Mouse (Mus musculus) heart, embryonic 12.5 days (tissue): ENCODE measurements around the gene Kcnk6. TPM values are rescaled to one million over a fixed set of nuclear protein-coding genes. Genes with fewer than 3 reads are reported as not detected.

ENCODE experiments used
- ATAC-seq: fragments of 200-750 bp; cut with Nextera tagmentation; 2 replicates; pipeline ENCODE4 v1.8.0; 2017; ENCODE audit warnings: moderate TSS enrichment, moderate library complexity; ENCODE audit not compliant: insufficient number of reproducible peaks, low FRiP score
- H3K27ac ChIP-seq: fragments of 300-500 bp; sonication (generic); 2 replicates; pipeline ENCODE4 v1.5.1; 2016; ENCODE audit warnings: mild to moderate bottlenecking, moderate library complexity; ENCODE audit not compliant: poor library complexity, severe bottlenecking
- H3K27me3 ChIP-seq: fragments of 300-500 bp; sonication (generic); replicated peaks from 2 replicates; pipeline ENCODE4 v1.6.1; 2016; ENCODE audit warnings: mild to moderate bottlenecking, moderate library complexity
- H3K36me3 ChIP-seq: fragments of 300-500 bp; sonication (generic); 2 replicates; pipeline ENCODE4 v1.6.1; 2016; ENCODE audit warnings: mild to moderate bottlenecking, moderate library complexity
- H3K4me1 ChIP-seq: fragments of 300-500 bp; sonication (generic); replicated peaks from 2 replicates; pipeline ENCODE4 v1.6.1; 2016; ENCODE audit warnings: mild to moderate bottlenecking
- H3K4me2 ChIP-seq: fragments of 300-500 bp; sonication (generic); 2 replicates; pipeline ENCODE4 v1.6.1; 2016; ENCODE audit warnings: mild to moderate bottlenecking, moderate library complexity
- H3K4me3 ChIP-seq: fragments of 300-500 bp; sonication (generic); 2 replicates; pipeline ENCODE4 v1.5.1; 2016; ENCODE audit warnings: mild to moderate bottlenecking
- H3K9ac ChIP-seq: fragments of 300-500 bp; sonication (generic); 2 replicates; pipeline ENCODE4 v1.6.1; 2016; ENCODE audit warnings: mild to moderate bottlenecking, moderate library complexity
- H3K9me3 ChIP-seq: fragments of 300-500 bp; sonication (generic); replicated peaks from 2 replicates; pipeline ENCODE4 v1.6.1; 2016; ENCODE audit warnings: mild to moderate bottlenecking, moderate library complexity
- WGBS: fragments of 180-500 bp; shearing (Covaris S2); methylation state at CpG from one replicate; pipeline ENCODE4 v1.1.7; 2016; 5-methylcytosine and 5-hydroxymethylcytosine counted together
- polyA plus RNA-seq: library from polyadenylated mRNA; unstranded; fragments of >200 nt; fragmentation: Nextera tagmentation; extraction: Ambion mirVana; gene quantifications from 2 replicates; pipeline ENCODE4 v1.2.1, GENCODE M21; 2016

The Kcnk6 gene
- polyA plus RNA-seq, 1 experiment from 2014 or later: 3.4 TPM

- Histone ChIP-seq H3K4me1 (peaks cover 20% of the 10 kb centered on the region), H3K9me3 (no peaks in the 10 kb centered on the region), H3K4me3 (no peak overlapping the region), H3K27ac (no peak overlapping the region), H3K4me2 (no peak overlapping the region), H3K36me3 (no peaks in the 10 kb centered on the region), H3K9ac (no peak overlapping the region), H3K27me3 (no peaks in the 10 kb centered on the region)
- 76% methylated on average over 7 of the region's 7 CpGs for WGBS
- no peak for ATAC-seq
Measured at GRCm38 (mm10) chr7:29265636-29266035, 33.3 kb upstream of the Kcnk6 start.

GRCm38 (mm10) chr7:29263831-29264230 is 31.5 kb upstream of the Kcnk6 start:
- Histone ChIP-seq H3K36me3 (no peaks in the 10 kb centered on the region), H3K27ac (no peak overlapping the region), H3K4me1 (peaks cover 28% of the 10 kb centered on the region), H3K4me3 (no peak overlapping the region), H3K4me2 (no peak overlapping the region), H3K27me3 (no peaks in the 10 kb centered on the region), H3K9me3 (no peaks in the 10 kb centered on the region), H3K9ac (no peak overlapping the region)
- no peak for ATAC-seq
- 85% methylated on average over 3 of the region's 3 CpGs for WGBS

GRCm38 (mm10) chr7:29262151-29262550 is 29.8 kb upstream of the Kcnk6 start:
- 56% methylated on average over 6 of the region's 6 CpGs for WGBS

DNA sequence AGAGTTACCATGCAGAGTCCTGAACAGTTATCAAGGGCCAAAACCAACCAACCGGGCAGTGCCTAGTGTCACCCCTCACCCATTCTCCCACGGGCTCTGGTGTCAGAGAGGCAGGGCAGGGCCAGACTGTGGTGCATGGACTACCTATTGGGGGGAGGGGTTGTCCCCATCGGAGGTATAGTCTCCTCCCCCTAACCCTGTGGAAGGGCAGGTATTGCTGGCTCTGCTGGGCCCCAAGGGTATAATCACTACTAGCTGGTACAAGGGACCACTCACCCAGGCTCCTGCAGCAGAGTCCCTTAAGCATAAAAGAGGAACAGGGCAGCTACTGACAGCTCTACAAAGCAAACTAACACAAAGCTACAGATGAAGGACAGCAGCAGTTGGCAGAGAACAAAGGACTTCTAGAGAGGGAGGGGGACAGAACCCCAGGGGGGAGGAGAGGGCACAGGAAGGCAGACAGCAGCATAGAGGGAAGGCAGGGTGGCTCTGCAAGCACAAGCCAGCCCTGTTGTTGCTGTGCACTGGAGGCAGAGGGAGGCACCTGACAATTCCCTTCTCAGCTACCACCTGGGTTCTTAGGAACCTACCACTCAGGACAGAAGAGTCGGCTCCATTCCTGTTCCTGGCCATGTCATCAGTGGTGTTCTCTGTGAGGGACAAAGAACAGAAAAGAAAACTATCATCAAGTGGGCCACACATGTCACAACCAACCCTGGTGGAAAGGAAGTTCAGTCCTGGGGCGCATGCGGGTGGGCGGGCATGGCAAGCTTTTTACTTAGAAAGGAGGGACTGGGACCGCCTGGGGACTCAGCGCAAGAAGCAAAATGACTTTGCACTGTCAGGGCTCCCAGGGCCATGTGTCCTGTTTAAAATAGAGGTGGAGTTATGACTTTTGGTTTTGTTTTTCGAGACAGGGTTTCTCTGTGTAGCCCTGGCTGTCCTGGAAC is 27.7 kb upstream of the Kcnk6 start:
- peaks cover 3% of the 10 kb centered on the region; the same call in 1 of the 2 replicates for H3K36me3 ChIP-seq
- no peak overlapping the region for H3K27ac ChIP-seq
- peak; percentile 27; the same call in 1 of the 2 replicates for ATAC-seq
- no peak overlapping the region for H3K4me3 ChIP-seq
- no peak overlapping the region for H3K9ac ChIP-seq
- WGBS: 79% methylated on average over 10 of the region's 10 CpGs
- no peaks in the 10 kb centered on the region for H3K27me3 ChIP-seq
- peaks cover 35% of the 10 kb centered on the region for H3K4me1 ChIP-seq
- no peaks in the 10 kb centered on the region for H3K9me3 ChIP-seq
- H3K4me2 ChIP-seq: no peak overlapping the region

More at GRCm38 (mm10) chr7:29262151-29262550, 29.8 kb upstream of the Kcnk6 start:
- no peak for ATAC-seq
- Histone ChIP-seq H3K4me2 (no peak overlapping the region), H3K27me3 (no peaks in the 10 kb centered on the region), H3K4me1 (peaks cover 41% of the 10 kb centered on the region), H3K9me3 (no peaks in the 10 kb centered on the region), H3K9ac (no peak overlapping the region), H3K4me3 (no peak overlapping the region), H3K36me3 (peaks cover 3% of the 10 kb centered on the region; the same call in 1 of the 2 replicates), H3K27ac (no peak overlapping the region)

DNA sequence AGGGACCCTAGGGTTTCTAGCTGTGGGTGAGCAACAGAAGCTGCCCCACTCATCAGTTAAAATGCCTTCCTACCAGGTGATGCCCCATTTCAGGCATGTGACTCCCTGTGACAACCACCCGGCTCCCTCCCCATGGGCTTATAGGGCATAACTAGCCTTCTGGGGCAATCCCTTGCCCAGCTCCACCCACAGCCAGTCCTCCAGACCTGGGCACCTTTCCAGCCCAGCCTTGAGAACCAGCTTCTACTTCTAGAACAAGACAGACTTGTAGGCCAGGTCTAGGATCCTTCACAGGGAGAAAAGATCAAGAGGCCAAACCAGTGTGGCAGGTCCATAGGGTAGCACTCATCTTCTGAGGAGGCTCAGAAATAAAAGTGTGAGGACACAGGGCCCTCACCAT is 25.1 kb upstream of the Kcnk6 start:
- WGBS: 89% methylated on average over 1 of the region's 1 CpGs
- ATAC-seq: no peak
- Histone ChIP-seq H3K27ac (no peak overlapping the region), H3K9me3 (no peaks in the 10 kb centered on the region), H3K36me3 (peaks cover 3% of the 10 kb centered on the region; the same call in 1 of the 2 replicates), H3K9ac (no peak overlapping the region), H3K4me3 (no peak overlapping the region), H3K4me1 (peaks cover 44% of the 10 kb centered on the region), H3K27me3 (no peaks in the 10 kb centered on the region), H3K4me2 (no peak overlapping the region)

DNA sequence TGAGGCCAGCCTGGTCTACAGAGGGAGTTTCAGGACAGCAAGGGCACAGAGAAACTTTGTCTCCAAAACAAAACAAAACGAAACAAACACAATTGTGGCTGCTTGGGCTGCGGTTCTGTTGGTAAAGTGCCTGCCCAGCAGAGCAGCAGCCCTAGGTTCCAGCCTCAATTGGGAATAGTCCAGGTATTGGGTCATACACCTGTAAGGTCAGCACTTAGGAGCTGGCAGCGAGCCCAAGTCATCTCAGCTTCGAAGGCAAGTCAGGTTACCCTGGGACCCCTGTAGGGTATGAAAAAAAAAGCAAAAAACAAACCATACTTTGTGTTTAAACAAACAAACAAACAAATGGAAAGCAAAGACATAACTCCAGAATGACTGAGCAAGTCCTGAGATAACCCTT is 23.6 kb upstream of the Kcnk6 start:
- H3K4me2 ChIP-seq: no peak overlapping the region
- peaks cover 3% of the 10 kb centered on the region; the same call in 1 of the 2 replicates for H3K36me3 ChIP-seq
- no peak overlapping the region for H3K27ac ChIP-seq
- H3K4me1 ChIP-seq: peaks cover 39% of the 10 kb centered on the region
- ATAC-seq: no peak
- H3K4me3 ChIP-seq: no peak overlapping the region
- no peaks in the 10 kb centered on the region for H3K27me3 ChIP-seq
- no peak overlapping the region for H3K9ac ChIP-seq
- 88% methylated on average over 4 of the region's 4 CpGs for WGBS
- no peaks in the 10 kb centered on the region for H3K9me3 ChIP-seq

- no peak overlapping the region for H3K27ac ChIP-seq
- WGBS: 50% methylated on average over 5 of the region's 5 CpGs
Measured at GRCm38 (mm10) chr7:29253842-29254241, 21.5 kb upstream of the Kcnk6 start.

DNA sequence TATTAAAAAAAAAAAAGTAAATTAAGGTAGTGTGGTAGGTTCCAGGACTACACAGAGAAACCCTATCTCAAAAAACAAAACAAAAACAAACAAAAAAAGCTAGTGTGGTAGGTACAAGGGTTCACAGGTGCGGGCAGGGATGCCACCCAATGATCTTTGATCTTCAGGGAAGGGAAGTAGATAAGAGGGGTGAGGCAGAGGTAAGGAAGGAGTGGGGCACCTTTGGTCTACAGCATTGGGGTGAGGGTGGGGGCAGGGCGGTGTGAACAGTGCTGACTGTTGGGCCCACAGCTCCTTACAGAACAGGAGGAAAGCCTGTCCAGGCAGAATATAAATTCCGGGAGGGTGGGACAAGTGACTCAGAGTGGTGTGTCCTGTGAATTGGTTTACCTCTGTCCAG is 18.9 kb upstream of the Kcnk6 start:
- 74% methylated on average over 3 of the region's 3 CpGs for WGBS
- no peaks in the 10 kb centered on the region; the same call in 1 of the 2 replicates for H3K27me3 ChIP-seq
- H3K9ac ChIP-seq: no peak overlapping the region
- H3K27ac ChIP-seq: no peak overlapping the region
- H3K36me3 ChIP-seq: peaks cover 8% of the 10 kb centered on the region
- peaks cover 37% of the 10 kb centered on the region for H3K4me1 ChIP-seq
- H3K4me3 ChIP-seq: no peak overlapping the region
- no peak overlapping the region for H3K4me2 ChIP-seq
- no peaks in the 10 kb centered on the region for H3K9me3 ChIP-seq
- ATAC-seq: no peak

More at GRCm38 (mm10) chr7:29253842-29254241, 21.5 kb upstream of the Kcnk6 start:
- H3K27me3 ChIP-seq: no peaks in the 10 kb centered on the region; the same call in 1 of the 2 replicates
- H3K9me3 ChIP-seq: no peaks in the 10 kb centered on the region
- no peak overlapping the region for H3K9ac ChIP-seq
- ATAC-seq: no peak
- no peak overlapping the region for H3K4me3 ChIP-seq
- H3K4me2 ChIP-seq: no peak overlapping the region
- peaks cover 32% of the 10 kb centered on the region for H3K4me1 ChIP-seq
- H3K36me3 ChIP-seq: peaks cover 3% of the 10 kb centered on the region; the same call in 1 of the 2 replicates

DNA sequence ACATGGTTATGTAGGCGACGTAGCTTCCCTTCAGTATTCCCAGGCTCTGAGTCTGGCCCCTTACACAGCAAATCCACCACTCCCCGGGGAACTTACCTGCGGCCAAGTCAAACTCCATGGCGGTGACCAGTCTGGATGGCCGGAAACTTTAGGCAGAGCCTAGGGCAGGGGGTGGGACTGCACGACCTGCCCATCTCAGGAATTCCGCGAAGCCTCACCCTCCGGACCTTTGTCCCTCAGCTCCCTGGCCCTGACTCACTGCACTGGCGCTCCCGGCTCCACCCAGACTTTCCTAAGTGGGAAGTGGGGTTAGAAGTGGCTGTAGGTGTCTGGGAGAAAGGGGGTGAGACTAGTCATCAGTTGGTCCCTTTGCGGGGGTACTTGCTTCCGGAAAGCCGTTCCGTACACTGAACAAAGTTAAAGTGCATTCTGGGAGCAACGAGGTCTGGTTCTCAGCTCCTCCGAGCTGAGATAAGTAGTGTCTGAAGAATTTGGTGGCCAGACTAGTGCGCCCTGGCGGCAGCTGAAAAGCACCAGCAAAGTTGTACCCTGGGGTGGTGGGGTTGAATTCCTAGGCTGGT is 16.0 kb upstream of the Kcnk6 start, which contains the start of gene 2200002D01Rik:
TSS of gene 2200002D01Rik (minus strand) at position 206 of the 581 bp plus-strand sequence.
- WGBS: 8% methylated on average over 20 of the region's 20 CpGs
- Histone ChIP-seq H3K4me2 (peak within 1 kb of the TSS; percentile 91), H3K9ac (peak within 1 kb of the TSS; percentile 70), H3K4me3 (peak within 1 kb of the TSS; percentile 47), H3K4me1 (peaks cover 27% of the 10 kb centered on the region), H3K36me3 (peaks cover 30% of the 10 kb centered on the region), H3K27me3 (no peaks in the 10 kb centered on the region; the same call in 1 of the 2 replicates), H3K9me3 (no peaks in the 10 kb centered on the region), H3K27ac (0 out of 2 replicates have a peak within 1 kb of the TSS, but pooled peaks have one; percentile 2)
- peak; percentile 27; the same call in 1 of the 2 replicates for ATAC-seq

DNA sequence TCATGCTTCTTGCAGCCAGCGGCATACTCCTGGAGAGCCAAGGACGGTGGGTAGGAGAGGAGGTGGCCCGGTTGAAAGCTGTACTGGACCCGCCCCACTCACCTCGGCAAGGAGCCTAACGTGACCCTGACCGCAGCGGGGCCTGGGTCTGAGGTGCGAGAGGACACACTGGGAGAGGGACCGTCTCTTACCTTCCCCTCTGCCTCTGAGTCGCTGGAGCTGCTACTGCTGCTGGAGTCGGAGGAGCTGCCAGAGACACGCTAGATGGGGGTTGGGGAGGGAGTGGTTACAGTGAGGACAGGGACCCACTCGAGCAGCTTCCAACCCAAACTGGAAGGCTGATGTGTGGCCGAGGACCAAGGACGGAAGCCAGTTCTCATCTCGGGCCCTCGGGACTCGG is 15.4 kb upstream of the Kcnk6 start:
- Histone ChIP-seq H3K27me3 (no peaks in the 10 kb centered on the region; the same call in 1 of the 2 replicates), H3K4me3 (peak overlapping the region; percentile 47), H3K36me3 (peaks cover 30% of the 10 kb centered on the region), H3K27ac (0 out of 2 replicates have a peak overlapping the region, but pooled peaks have one; percentile 2), H3K9ac (peak overlapping the region; percentile 70), H3K4me2 (peak overlapping the region; percentile 91), H3K9me3 (no peaks in the 10 kb centered on the region), H3K4me1 (peaks cover 22% of the 10 kb centered on the region)
- 0 out of 2 replicates have a peak, but pooled peaks have one; percentile 8 for ATAC-seq
- 5% methylated on average over 19 of the region's 19 CpGs for WGBS

GRCm38 (mm10) chr7:29247314-29247700 is 15.0 kb upstream of the Kcnk6 start:
- peak overlapping the region; percentile 47 for H3K4me3 ChIP-seq
- no peaks in the 10 kb centered on the region for H3K9me3 ChIP-seq
- H3K27me3 ChIP-seq: no peaks in the 10 kb centered on the region; the same call in 1 of the 2 replicates
- peaks cover 22% of the 10 kb centered on the region for H3K4me1 ChIP-seq
- ATAC-seq: no peak
- no peak overlapping the region for H3K27ac ChIP-seq
- 24% methylated on average over 16 of the region's 16 CpGs for WGBS
- peak overlapping the region; percentile 91 for H3K4me2 ChIP-seq
- H3K9ac ChIP-seq: peak overlapping the region; percentile 70
- peaks cover 30% of the 10 kb centered on the region for H3K36me3 ChIP-seq
